Mouse (Mus musculus): ENCODE results near the gene Fam122c.
"Not testable (repeated sequence)": the region's sequence is repeated elsewhere in the genome, so short reads cannot be mapped to it uniquely, and the experiment has no call there.

Gene Fam122c

GRCm38 (mm10) chrX:53273124-53273523, at the start of gene Fam122c:
Gene Fam122c (plus strand): TSS chrX:53273424.
- in situ Hi-C loops (cut with MboI, MseI) = no loop called here

GRCm38 (mm10) chrX:53224353-53224944, 48.8 kb upstream of the Fam122c start:
- in situ Hi-C loops (cut with MboI, MseI) = loop anchor here (10.0 kb wide), 1 partner anchor 580 kb away; no protein-coding TSS in a partner anchor

GRCm38 (mm10) chrX:53231965-53232364, 41.3 kb upstream of the Fam122c start:
- in situ Hi-C loops (cut with MboI, MseI) = no loop called here

GRCm38 (mm10) chrX:53233689-53234088, 39.5 kb upstream of the Fam122c start:
- in situ Hi-C loops (cut with MboI, MseI) = no loop called here

GRCm38 (mm10) chrX:53236404-53236803, 36.8 kb upstream of the Fam122c start:
- in situ Hi-C loops (cut with MboI, MseI) = no loop called here

GRCm38 (mm10) chrX:53237971-53238370, 35.3 kb upstream of the Fam122c start:
- in situ Hi-C loops (cut with MboI, MseI) = no loop called here

GRCm38 (mm10) chrX:53240011-53240410, 33.2 kb upstream of the Fam122c start, which contains the start of gene Plac1:
Gene Plac1 (minus strand): TSS chrX:53240111.
- in situ Hi-C loops (cut with MboI, MseI) = no loop called here

- in situ Hi-C loops (cut with MboI, MseI) = no loop called here
Observed at GRCm38 (mm10) chrX:53255195-53255594, 18.0 kb upstream of the Fam122c start.

GRCm38 (mm10) chrX:53266186-53266585, 7.0 kb upstream of the Fam122c start:
- in situ Hi-C loops (cut with MboI, MseI) = no loop called here

GRCm38 (mm10) chrX:53268856-53269255, 4.4 kb upstream of the Fam122c start:
- in situ Hi-C loops (cut with MboI, MseI) = no loop called here

- in situ Hi-C loops (cut with MboI, MseI) = no loop called here
Observed at GRCm38 (mm10) chrX:53269289-53270062, 3.7 kb upstream of the Fam122c start, which contains the start of gene Fam122b. Gene Fam122b (minus strand): TSS chrX:53269805.

- in situ Hi-C loops (cut with MboI, MseI) = no loop called here
Observed at GRCm38 (mm10) chrX:53270063-53270432, 3.2 kb upstream of the Fam122c start.

- in situ Hi-C loops (cut with MboI, MseI) = not testable (repeated sequence)
Observed at GRCm38 (mm10) chrX:53271628-53272027, 1.6 kb upstream of the Fam122c start.

GRCm38 (mm10) chrX:53287924-53288323, 14.7 kb downstream of the Fam122c start:
- in situ Hi-C loops (cut with MboI, MseI) = no loop called here

GRCm38 (mm10) chrX:53320564-53320963, 47.3 kb downstream of the Fam122c start:
- in situ Hi-C loops (cut with MboI, MseI) = no loop called here

- in situ Hi-C loops (cut with MboI, MseI) = no loop called here
Observed at GRCm38 (mm10) chrX:53321111-53321510, 47.9 kb downstream of the Fam122c start.

- in situ Hi-C loops (cut with MboI, MseI) = loop anchor here (10.0 kb wide), 1 partner anchor 816 kb away; no protein-coding TSS in a partner anchor
Observed at GRCm38 (mm10) chrX:53330396-53330795, 57.2 kb downstream of the Fam122c start.

GRCm38 (mm10) chrX:53337355-53337754, 64.1 kb downstream of the Fam122c start:
- in situ Hi-C loops (cut with MboI, MseI) = loop anchor here (10.0 kb wide), 1 partner anchor 823 kb away; no protein-coding TSS in a partner anchor

GRCm38 (mm10) chrX:53341531-53341930, 68.3 kb downstream of the Fam122c start:
- in situ Hi-C loops (cut with MboI, MseI) = no loop called here

- in situ Hi-C loops (cut with MboI, MseI) = no loop called here
Observed at GRCm38 (mm10) chrX:53348374-53348773, 75.2 kb downstream of the Fam122c start.

GRCm38 (mm10) chrX:53364668-53365383, 91.6 kb downstream of the Fam122c start:
- in situ Hi-C loops (cut with MboI, MseI) = no loop called here
